Mouse (Mus musculus) right cerebral cortex, postnatal 14 days (tissue): ENCODE results near the gene Gm21866.
"Not testable (repeated sequence)": the region's sequence is repeated elsewhere in the genome, so short reads cannot be mapped to it uniquely, and the experiment has no call there.

ENCODE experiments used
- DNase-seq: peaks from one replicate; pipeline ENCODE4 v3.0.0; 2022

The Gm21866 gene

DNA sequence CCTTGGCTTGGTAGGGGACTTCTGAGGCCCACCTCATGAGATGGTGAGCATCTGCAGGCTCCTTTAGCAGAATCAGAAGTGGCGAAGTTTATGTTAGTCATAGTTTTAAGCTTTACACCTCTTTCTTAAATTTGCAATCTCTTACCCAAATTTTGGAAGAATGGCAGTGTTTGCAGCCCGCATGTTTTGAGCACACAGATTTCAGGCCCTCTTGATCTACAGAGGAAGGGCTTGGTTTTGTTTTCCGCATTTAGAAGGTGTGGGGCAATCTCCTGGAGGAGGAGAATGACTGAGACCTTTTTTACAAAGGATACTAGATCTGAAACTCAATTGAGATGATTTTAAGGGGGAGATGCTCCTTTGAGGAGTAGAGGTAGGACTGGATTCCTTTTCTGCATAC lies at the start of gene Gm21866:
TSS of gene Gm21866 (minus strand) at position 101 of the 400 bp plus-strand sequence.
- not testable (repeated sequence) for DNase-seq

DNA sequence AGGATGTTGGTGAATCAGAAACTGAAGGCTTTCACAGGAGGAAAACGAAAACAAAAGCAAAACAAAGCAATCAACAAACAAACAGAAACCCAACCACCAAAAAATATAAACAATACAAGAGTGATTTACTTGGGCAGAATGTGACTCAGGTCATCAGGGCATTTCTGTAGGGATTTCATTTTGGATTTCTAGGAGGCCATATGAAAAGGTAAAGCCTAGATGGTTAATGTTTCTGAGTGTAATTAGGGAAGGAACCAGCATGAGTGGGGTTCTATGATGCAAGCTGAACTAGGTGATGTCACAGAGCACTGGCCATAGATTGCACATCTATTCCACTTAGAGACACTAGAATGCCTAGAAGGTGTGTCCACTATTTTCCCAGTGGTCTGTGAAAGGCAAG lies 28.3 kb upstream of the Gm21866 start, which contains the start of gene Gm20773:
TSS of gene Gm20773 (plus strand) at position 301 of the 400 bp plus-strand sequence.
- DNase-seq = not testable (repeated sequence)
